In genomic region chr16:18027371-18027770, GRCm38 (mm10) we compare ENCODE assay signal across 26 mouse cellular contexts. TPM values are rescaled to one million over a fixed set of nuclear protein-coding genes. Genes with fewer than 3 reads are reported as not detected.
"Had no signal": no experiment of that assay in that cellular context is flagged by ENCODE, and none has a peak within 500 bp of the region (broad histone marks: within the 10 kb centered on the region; RNA-seq: fewer than 3 reads in every experiment).

No protein-coding gene starts in this region.

- H3K4me2 ChIP-seq: lung, embryonic 15.5 days; midbrain, embryonic 11.5 days; midbrain, embryonic 13.5 days; midbrain, embryonic 15.5 days; neural tube, embryonic 13.5 days; neural tube, embryonic 15.5 days had no signal

- H3K27ac ChIP-seq: lung, embryonic 15.5 days; macrophage; midbrain, embryonic 13.5 days; midbrain, embryonic 15.5 days; neural tube, embryonic 13.5 days; neural tube, embryonic 15.5 days had no signal

- H3K9me3 ChIP-seq: lung, embryonic 15.5 days; megakaryocyte, embryonic 14.5 days; midbrain, embryonic 13.5 days; midbrain, embryonic 15.5 days; neural tube, embryonic 13.5 days; neural tube, embryonic 15.5 days had no signal

- DNase-seq: liver, postnatal 0 days; lung, adult 2 months; lung, postnatal 14 days; lung, postnatal 36 days; retina, postnatal 1 day; right cerebral cortex, adult 18-20 months; right cerebral cortex, postnatal 25 days; right cerebral cortex, postnatal 4 days; spleen, adult 18-20 months; thymus, adult 18-20 months; thymus, postnatal 14 days; thymus, postnatal 36 days had no signal

- H3K9ac ChIP-seq: liver, postnatal 0 days; lung, embryonic 15.5 days; midbrain, embryonic 13.5 days; midbrain, embryonic 15.5 days; neural tube, embryonic 13.5 days; neural tube, embryonic 15.5 days had no signal

- H3K27me3 ChIP-seq: lung, embryonic 15.5 days; midbrain, embryonic 13.5 days; midbrain, embryonic 15.5 days; neural tube, embryonic 13.5 days; neural tube, embryonic 15.5 days had no signal

- H3K4me1 ChIP-seq: lung, embryonic 15.5 days; midbrain, embryonic 13.5 days; midbrain, embryonic 15.5 days; neural tube, embryonic 13.5 days; neural tube, embryonic 15.5 days had no signal

- H3K36me3 ChIP-seq: lung, embryonic 15.5 days; midbrain, embryonic 13.5 days; midbrain, embryonic 15.5 days; neural tube, embryonic 13.5 days; neural tube, embryonic 15.5 days had no signal

- H3K4me3 ChIP-seq: lung, embryonic 15.5 days; megakaryocyte, embryonic 14.5 days; midbrain, embryonic 13.5 days; midbrain, embryonic 15.5 days; myocyte; neural tube, embryonic 13.5 days; neural tube, embryonic 15.5 days had no signal

- ATAC-seq: liver, postnatal 0 days; lung, postnatal 0 days; midbrain, embryonic 13.5 days; midbrain, embryonic 15.5 days had no signal

RNA-seq across cellular contexts. Expression of gene Vpreb2, which starts 47.1 kb away (rescaled TPM):
- polyA plus RNA-seq: lung, adult 2 months; lung, embryonic 15.5 days; macrophage; midbrain, embryonic 11.5 days; midbrain, embryonic 13.5 days; midbrain, embryonic 15.5 days; myocyte; neural tube, embryonic 11.5 days; neural tube, embryonic 13.5 days; neural tube, embryonic 15.5 days; small intestine, adult 2 months; stomach, embryonic 14.5 days; stomach, embryonic 16.5 days had no signal
